Mouse (Mus musculus): ENCODE measurements around the gene Slc30a2. TPM values are rescaled to one million over a fixed set of nuclear protein-coding genes. Genes with fewer than 3 reads are reported as not detected.
A peak's percentile ranks its signal among the peaks of the same experiment; 100 is the strongest.

Slc30a2 gene
- polyA plus RNA-seq, 1 experiment, result 4.0 TPM

GRCm38 (mm10) chr4:134299498-134299810, 43.5 kb upstream of the Slc30a2 start:
- no peaks in the 10 kb centered on the region for H3K36me3 ChIP-seq (ENCODE audit: control insufficient read depth, insufficient read depth, low read length)
- no peak overlapping the region for H3K4me3 ChIP-seq (ENCODE audit: extremely low read depth, insufficient read depth, insufficient read length)
- no peaks in the 10 kb centered on the region; the same call in 1 of the 2 replicates for H3K4me1 ChIP-seq (ENCODE audit: control insufficient read depth, insufficient read depth, insufficient read length)
- 22% methylated on average over 4 of the region's 4 CpGs for WGBS
- TF ChIP-seq POLR2A (IDR thresholded peaks at IDR 0.05; ENCODE audit: low read depth, low read length) (no peak), CTCF (IDR thresholded peaks at IDR 0.05; ENCODE audit: extremely low read depth, insufficient read depth, insufficient read length, insufficient replicate concordance) (no peak)
- H3K27ac ChIP-seq (ENCODE audit: insufficient read depth, low read length), result no peak overlapping the region
- DNase-seq (ENCODE audit: low read depth in 1 of 2, low spot score in 2 of 2), result no peak
- H3K27me3 ChIP-seq (ENCODE audit: control insufficient read depth, insufficient read depth, low read length), result 0 out of 2 replicates have a peak, but pooled peaks cover 2% of the 10 kb centered on the region

- Histone ChIP-seq H3K4me3 (ENCODE audit: extremely low read depth, insufficient read depth, insufficient read length) (no peak overlapping the region), H3K27me3 (ENCODE audit: control insufficient read depth, insufficient read depth, low read length) (0 out of 2 replicates have a peak, but pooled peaks cover 2% of the 10 kb centered on the region), H3K27ac (ENCODE audit: insufficient read depth, low read length) (no peak overlapping the region), H3K36me3 (ENCODE audit: control insufficient read depth, insufficient read depth, low read length) (no peaks in the 10 kb centered on the region), H3K4me1 (ENCODE audit: control insufficient read depth, insufficient read depth, insufficient read length) (no peaks in the 10 kb centered on the region; the same call in 1 of the 2 replicates)
- no peak for DNase-seq (ENCODE audit: low read depth in 1 of 2, low spot score in 2 of 2)
- TF ChIP-seq CTCF (IDR thresholded peaks at IDR 0.05; ENCODE audit: extremely low read depth, insufficient read depth, insufficient read length, insufficient replicate concordance), result no peak
- no peak for TF ChIP-seq POLR2A (IDR thresholded peaks at IDR 0.05; ENCODE audit: low read depth, low read length)
- 23% methylated on average over 9 of the region's 9 CpGs for WGBS
These were observed 42.7 kb upstream of the Slc30a2 start for GRCm38 (mm10) chr4:134300316-134300715.

GRCm38 (mm10) chr4:134302084-134302483, 40.9 kb upstream of the Slc30a2 start:
- no peaks in the 10 kb centered on the region for H3K36me3 ChIP-seq (ENCODE audit: control insufficient read depth, insufficient read depth, low read length)
- WGBS, result 87% methylated on average over 5 of the region's 5 CpGs
- H3K27me3 ChIP-seq (ENCODE audit: control insufficient read depth, insufficient read depth, low read length), result 0 out of 2 replicates have a peak, but pooled peaks cover 2% of the 10 kb centered on the region
- no peak overlapping the region for H3K27ac ChIP-seq (ENCODE audit: insufficient read depth, low read length)
- no peaks in the 10 kb centered on the region; the same call in 1 of the 2 replicates for H3K4me1 ChIP-seq (ENCODE audit: control insufficient read depth, insufficient read depth, insufficient read length)
- H3K4me3 ChIP-seq (ENCODE audit: extremely low read depth, insufficient read depth, insufficient read length), result no peak overlapping the region
- no peak for TF ChIP-seq POLR2A (IDR thresholded peaks at IDR 0.05; ENCODE audit: low read depth, low read length)
- TF ChIP-seq CTCF (IDR thresholded peaks at IDR 0.05; ENCODE audit: extremely low read depth, insufficient read depth, insufficient read length, insufficient replicate concordance), result no peak
- no peak for DNase-seq (ENCODE audit: low read depth in 1 of 2, low spot score in 2 of 2)

- 70% methylated on average over 2 of the region's 2 CpGs for WGBS
- no peak for DNase-seq (ENCODE audit: low read depth in 1 of 2, low spot score in 2 of 2)
- H3K4me3 ChIP-seq (ENCODE audit: extremely low read depth, insufficient read depth, insufficient read length), result no peak overlapping the region
These were observed 36.0 kb upstream of the Slc30a2 start for GRCm38 (mm10) chr4:134306963-134307362.

GRCm38 (mm10) chr4:134307367-134308072, 35.5 kb upstream of the Slc30a2 start:
- H3K4me3 ChIP-seq (ENCODE audit: extremely low read depth, insufficient read depth, insufficient read length), result no peak overlapping the region
- WGBS, result 8% methylated on average over 12 of the region's 12 CpGs
- no peak overlapping the region for H3K27ac ChIP-seq (ENCODE audit: insufficient read depth, low read length)
- H3K36me3 ChIP-seq (ENCODE audit: control insufficient read depth, insufficient read depth, low read length), result no peaks in the 10 kb centered on the region
- DNase-seq (ENCODE audit: low read depth in 1 of 2, low spot score in 2 of 2), result peak in 1 of 2 experiments; percentile 15
- H3K27me3 ChIP-seq (ENCODE audit: control insufficient read depth, insufficient read depth, low read length), result no peaks in the 10 kb centered on the region
- H3K4me1 ChIP-seq (ENCODE audit: control insufficient read depth, insufficient read depth, insufficient read length), result peaks cover 3% of the 10 kb centered on the region; the same call in 1 of the 2 replicates
- TF ChIP-seq POLR2A (IDR thresholded peaks at IDR 0.05; ENCODE audit: low read depth, low read length) (no peak), CTCF (IDR thresholded peaks at IDR 0.05; ENCODE audit: extremely low read depth, insufficient read depth, insufficient read length, insufficient replicate concordance) (peak; percentile 17; the same call in 1 of the 2 replicates)

More at GRCm38 (mm10) chr4:134306963-134307362, 36.0 kb upstream of the Slc30a2 start:
- Histone ChIP-seq H3K36me3 (ENCODE audit: control insufficient read depth, insufficient read depth, low read length) (no peaks in the 10 kb centered on the region), H3K27me3 (ENCODE audit: control insufficient read depth, insufficient read depth, low read length) (no peaks in the 10 kb centered on the region), H3K27ac (ENCODE audit: insufficient read depth, low read length) (no peak overlapping the region), H3K4me1 (ENCODE audit: control insufficient read depth, insufficient read depth, insufficient read length) (peaks cover 3% of the 10 kb centered on the region; the same call in 1 of the 2 replicates)
- no peak for TF ChIP-seq CTCF (IDR thresholded peaks at IDR 0.05; ENCODE audit: extremely low read depth, insufficient read depth, insufficient read length, insufficient replicate concordance)

GRCm38 (mm10) chr4:134310106-134310505, 32.9 kb upstream of the Slc30a2 start:
- H3K27ac ChIP-seq (ENCODE audit: insufficient read depth, low read length), result no peak overlapping the region
- TF ChIP-seq POLR2A (IDR thresholded peaks at IDR 0.05; ENCODE audit: low read depth, low read length) (no peak), CTCF (IDR thresholded peaks at IDR 0.05; ENCODE audit: extremely low read depth, insufficient read depth, insufficient read length, insufficient replicate concordance) (no peak)
- H3K4me1 ChIP-seq (ENCODE audit: control insufficient read depth, insufficient read depth, insufficient read length), result peaks cover 3% of the 10 kb centered on the region; the same call in 1 of the 2 replicates
- H3K27me3 ChIP-seq (ENCODE audit: control insufficient read depth, insufficient read depth, low read length), result no peaks in the 10 kb centered on the region
- H3K36me3 ChIP-seq (ENCODE audit: control insufficient read depth, insufficient read depth, low read length), result no peaks in the 10 kb centered on the region
- WGBS, result 90% methylated on average over 7 of the region's 7 CpGs
- H3K4me3 ChIP-seq (ENCODE audit: extremely low read depth, insufficient read depth, insufficient read length), result no peak overlapping the region
- DNase-seq (ENCODE audit: low read depth in 1 of 2, low spot score in 2 of 2), result no peak

- TF ChIP-seq POLR2A (IDR thresholded peaks at IDR 0.05; ENCODE audit: low read depth, low read length) (no peak), CTCF (IDR thresholded peaks at IDR 0.05; ENCODE audit: extremely low read depth, insufficient read depth, insufficient read length, insufficient replicate concordance) (no peak)
- Histone ChIP-seq H3K27me3 (ENCODE audit: control insufficient read depth, insufficient read depth, low read length) (no peaks in the 10 kb centered on the region), H3K4me3 (ENCODE audit: extremely low read depth, insufficient read depth, insufficient read length) (no peak overlapping the region), H3K27ac (ENCODE audit: insufficient read depth, low read length) (no peak overlapping the region), H3K4me1 (ENCODE audit: control insufficient read depth, insufficient read depth, insufficient read length) (peaks cover 3% of the 10 kb centered on the region; the same call in 1 of the 2 replicates), H3K36me3 (ENCODE audit: control insufficient read depth, insufficient read depth, low read length) (no peaks in the 10 kb centered on the region)
- no peak for DNase-seq (ENCODE audit: low read depth in 1 of 2, low spot score in 2 of 2)
- WGBS, result 90% methylated on average over 9 of the region's 9 CpGs
These were observed 32.3 kb upstream of the Slc30a2 start for GRCm38 (mm10) chr4:134310656-134311055.
